Mouse (Mus musculus) intestine, postnatal 0 days (tissue): ENCODE results near the gene Fgfr2. TPM values are rescaled to one million over a fixed set of nuclear protein-coding genes. Genes with fewer than 3 reads are reported as not detected.

ENCODE experiments used
- ATAC-seq: fragments of 200-750 bp; cut with Nextera tagmentation; 2 replicates; pipeline ENCODE4 v1.8.0; 2017; ENCODE audit warnings: mild to moderate bottlenecking, moderate TSS enrichment, moderate library complexity
- H3K27ac ChIP-seq: fragments of 300-500 bp; sonication (generic); 2 replicates; pipeline ENCODE4 v1.5.1; 2014; ENCODE audit warnings: mild to moderate bottlenecking, low read depth, low read length, moderate library complexity
- H3K27me3 ChIP-seq: fragments of 300-500 bp; sonication (generic); replicated peaks from 2 replicates; pipeline ENCODE4 v1.6.1; 2014; ENCODE audit warnings: low read length, mixed read lengths; ENCODE audit not compliant: control insufficient read depth, insufficient read depth
- H3K36me3 ChIP-seq: fragments of 300-500 bp; sonication (generic); 2 replicates; pipeline ENCODE4 v1.6.1; 2014; ENCODE audit warnings: mild to moderate bottlenecking, moderate library complexity; ENCODE audit not compliant: control insufficient read depth, insufficient read depth
- H3K4me1 ChIP-seq: fragments of 300-500 bp; sonication (generic); replicated peaks from 2 replicates; pipeline ENCODE4 v1.6.1; 2014; ENCODE audit warnings: antibody characterized with exemption, low read length, mixed read lengths; ENCODE audit not compliant: control insufficient read depth, insufficient read depth
- H3K4me2 ChIP-seq: fragments of 300-500 bp; sonication (generic); replicated peaks from 2 replicates; pipeline ENCODE4 v1.6.1; 2014; ENCODE audit warnings: low read depth, mild to moderate bottlenecking, moderate library complexity
- H3K4me3 ChIP-seq: fragments of 300-500 bp; sonication (generic); 2 replicates; pipeline ENCODE4 v1.5.1; 2014; ENCODE audit warnings: low read depth, low read length
- H3K9ac ChIP-seq: fragments of 300-500 bp; sonication (generic); 2 replicates; pipeline ENCODE4 v1.6.1; 2014; ENCODE audit warnings: mild to moderate bottlenecking, low read depth, low read length
- H3K9me3 ChIP-seq: fragments of 300-500 bp; sonication (generic); 2 replicates; pipeline ENCODE4 v1.6.1; 2016; ENCODE audit warnings: mixed run types; ENCODE audit not compliant: control insufficient read depth
- CTCF ChIP-seq: sonication (generic); IDR thresholded peaks from 2 replicates; pipeline ENCODE4 v1.5.1; 2016; ENCODE audit warnings: low read depth, mild to moderate bottlenecking, control low read depth, antibody characterized with exemption, moderate library complexity
- WGBS: fragments of 180-500 bp; shearing (Covaris S2); extraction: QIAGEN DNeasy Blood & Tissue Kit; methylation state at CpG from one replicate; pipeline ENCODE4 v1.1.7; 2014; 5-methylcytosine and 5-hydroxymethylcytosine counted together
- polyA plus RNA-seq: library from polyadenylated mRNA; unstranded; fragments of >200 nt; fragmentation: Nextera tagmentation; extraction: Ambion mirVana; gene quantifications from 2 replicates; pipeline ENCODE4 v1.2.1, GENCODE M21; 2015

Gene Fgfr2
- polyA plus RNA-seq, 1 experiment from 2014 or later = 29.5 TPM

- Histone ChIP-seq H3K9me3 (no peaks in the 10 kb centered on the region), H3K4me1 (peaks cover 23% of the 10 kb centered on the region; the same call in 1 of the 2 replicates), H3K4me2 (no peak overlapping the region), H3K27me3 (no peaks in the 10 kb centered on the region), H3K36me3 (no peaks in the 10 kb centered on the region), H3K27ac (peak overlapping the region; percentile 92), H3K9ac (no peak overlapping the region), H3K4me3 (no peak overlapping the region)
- TF ChIP-seq CTCF = peak; percentile 86
- ATAC-seq = peak; percentile 96
- WGBS = 35% methylated on average over 17 of the region's 17 CpGs
Measured at GRCm38 (mm10) chr7:132673931-132674755, 449.0 kb downstream of the Fgfr2 start.

- 43% methylated on average over 7 of the region's 7 CpGs for WGBS
- Histone ChIP-seq H3K4me1 (peaks cover 23% of the 10 kb centered on the region; the same call in 1 of the 2 replicates), H3K36me3 (no peaks in the 10 kb centered on the region), H3K9ac (no peak overlapping the region), H3K4me2 (no peak overlapping the region), H3K4me3 (no peak overlapping the region), H3K27ac (no peak overlapping the region; the same call in 1 of the 2 replicates), H3K9me3 (no peaks in the 10 kb centered on the region), H3K27me3 (no peaks in the 10 kb centered on the region)
- peak; percentile 38 for TF ChIP-seq CTCF
- ATAC-seq = peak; percentile 29
Measured at GRCm38 (mm10) chr7:132672481-132672959, 450.6 kb downstream of the Fgfr2 start.

GRCm38 (mm10) chr7:132670863-132671165 lies 452.3 kb downstream of the Fgfr2 start:
- no peak for ATAC-seq
- no peak for TF ChIP-seq CTCF
- H3K9me3 ChIP-seq = no peaks in the 10 kb centered on the region
- H3K4me2 ChIP-seq = no peak overlapping the region
- H3K27me3 ChIP-seq = no peaks in the 10 kb centered on the region
- H3K9ac ChIP-seq = no peak overlapping the region
- 73% methylated on average over 3 of the region's 3 CpGs for WGBS
- no peak overlapping the region for H3K4me3 ChIP-seq
- H3K27ac ChIP-seq = no peak overlapping the region
- H3K4me1 ChIP-seq = peaks cover 23% of the 10 kb centered on the region; the same call in 1 of the 2 replicates
- no peaks in the 10 kb centered on the region for H3K36me3 ChIP-seq

GRCm38 (mm10) chr7:132669999-132670862 lies 452.9 kb downstream of the Fgfr2 start:
- no peaks in the 10 kb centered on the region for H3K27me3 ChIP-seq
- WGBS = 78% methylated on average over 20 of the region's 20 CpGs
- TF ChIP-seq CTCF = 0 out of 2 replicates have a peak, but pooled peaks have one; percentile 8
- no peaks in the 10 kb centered on the region for H3K36me3 ChIP-seq
- ATAC-seq = no peak
- H3K27ac ChIP-seq = peak overlapping the region; percentile 17; the same call in 1 of the 2 replicates
- H3K4me3 ChIP-seq = no peak overlapping the region
- H3K4me2 ChIP-seq = no peak overlapping the region
- peaks cover 23% of the 10 kb centered on the region; the same call in 1 of the 2 replicates for H3K4me1 ChIP-seq
- H3K9me3 ChIP-seq = no peaks in the 10 kb centered on the region
- no peak overlapping the region for H3K9ac ChIP-seq

GRCm38 (mm10) chr7:132668604-132669003 lies 454.5 kb downstream of the Fgfr2 start:
- Histone ChIP-seq H3K4me1 (peaks cover 11% of the 10 kb centered on the region; the same call in 1 of the 2 replicates), H3K9me3 (no peaks in the 10 kb centered on the region), H3K4me3 (no peak overlapping the region), H3K9ac (no peak overlapping the region), H3K27me3 (no peaks in the 10 kb centered on the region), H3K36me3 (no peaks in the 10 kb centered on the region), H3K27ac (no peak overlapping the region), H3K4me2 (no peak overlapping the region)
- no peak for ATAC-seq
- no peak for TF ChIP-seq CTCF
- WGBS = 68% methylated on average over 2 of the region's 2 CpGs

- ATAC-seq = no peak
- Histone ChIP-seq H3K4me3 (no peak overlapping the region), H3K9ac (no peak overlapping the region), H3K36me3 (no peaks in the 10 kb centered on the region), H3K27ac (no peak overlapping the region), H3K9me3 (no peaks in the 10 kb centered on the region), H3K27me3 (no peaks in the 10 kb centered on the region), H3K4me2 (no peak overlapping the region), H3K4me1 (0 out of 2 replicates have a peak, but pooled peaks cover 4% of the 10 kb centered on the region)
- TF ChIP-seq CTCF = no peak
- WGBS = 76% methylated on average over 4 of the region's 4 CpGs
Measured at GRCm38 (mm10) chr7:132666516-132666915, 456.6 kb downstream of the Fgfr2 start.
